Mouse (Mus musculus): ENCODE measurements around the gene Cd3e. TPM values are rescaled to one million over a fixed set of nuclear protein-coding genes. Genes with fewer than 3 reads are reported as not detected.

Gene Cd3e
- polyA plus RNA-seq, 1 experiment from 2014 or later: not detected

- no peak overlapping the region for H3K27ac ChIP-seq (ENCODE audit: low read depth, low read length)
- no peak overlapping the region for H3K4me3 ChIP-seq (ENCODE audit: low read depth, low read length)
- H3K9me3 ChIP-seq (replicated peaks; ENCODE audit: control insufficient read depth, low read length): no peaks in the 10 kb centered on the region
- H3K4me1 ChIP-seq (ENCODE audit: control insufficient read depth, insufficient read depth, low read length): no peaks in the 10 kb centered on the region
- H3K4me2 ChIP-seq: no peak overlapping the region
- no peaks in the 10 kb centered on the region for H3K27me3 ChIP-seq (ENCODE audit: control insufficient read depth, insufficient read depth, low read length)
- ATAC-seq (replicated peaks; ENCODE audit: insufficient number of reproducible peaks, low FRiP score, low TSS enrichment): no peak
- H3K9ac ChIP-seq (ENCODE audit: low read depth, low read length): no peak overlapping the region
- H3K36me3 ChIP-seq (ENCODE audit: control insufficient read depth, insufficient read depth, low read length): no peaks in the 10 kb centered on the region
Observed at GRCm38 (mm10) chr9:44992271-44992670, 17.2 kb downstream of the Cd3e start.

- Histone ChIP-seq H3K4me2 (no peak overlapping the region), H3K9ac (ENCODE audit: low read depth, low read length) (no peak overlapping the region), H3K4me1 (ENCODE audit: control insufficient read depth, insufficient read depth, low read length) (no peaks in the 10 kb centered on the region), H3K27me3 (ENCODE audit: control insufficient read depth, insufficient read depth, low read length) (no peaks in the 10 kb centered on the region), H3K4me3 (ENCODE audit: low read depth, low read length) (no peak overlapping the region), H3K36me3 (ENCODE audit: control insufficient read depth, insufficient read depth, low read length) (no peaks in the 10 kb centered on the region), H3K27ac (ENCODE audit: low read depth, low read length) (no peak overlapping the region), H3K9me3 (replicated peaks; ENCODE audit: control insufficient read depth, low read length) (no peaks in the 10 kb centered on the region)
- ATAC-seq (replicated peaks; ENCODE audit: insufficient number of reproducible peaks, low FRiP score, low TSS enrichment): no peak
- 75% methylated on average over 2 of the region's 2 CpGs for WGBS (ENCODE audit: insufficient replicate concordance)
Observed at GRCm38 (mm10) chr9:44991821-44992220, 17.6 kb downstream of the Cd3e start.

- H3K4me1 ChIP-seq (ENCODE audit: control insufficient read depth, insufficient read depth, low read length): no peaks in the 10 kb centered on the region
- H3K4me2 ChIP-seq: no peak overlapping the region
- no peaks in the 10 kb centered on the region; the same call in 1 of the 2 replicates for H3K27me3 ChIP-seq (ENCODE audit: control insufficient read depth, insufficient read depth, low read length)
- peak overlapping the region; percentile 46; the same call in 1 of the 2 replicates for H3K27ac ChIP-seq (ENCODE audit: low read depth, low read length)
- no peak for ATAC-seq (replicated peaks; ENCODE audit: insufficient number of reproducible peaks, low FRiP score, low TSS enrichment)
- H3K9me3 ChIP-seq (replicated peaks; ENCODE audit: control insufficient read depth, low read length): no peaks in the 10 kb centered on the region
- H3K4me3 ChIP-seq (ENCODE audit: low read depth, low read length): no peak overlapping the region
- WGBS (ENCODE audit: insufficient replicate concordance): 64% methylated on average over 5 of the region's 5 CpGs
- H3K36me3 ChIP-seq (ENCODE audit: control insufficient read depth, insufficient read depth, low read length): no peaks in the 10 kb centered on the region
- no peak overlapping the region for H3K9ac ChIP-seq (ENCODE audit: low read depth, low read length)
Observed at GRCm38 (mm10) chr9:44986976-44987375, 22.5 kb downstream of the Cd3e start.

- WGBS (ENCODE audit: insufficient replicate concordance): 60% methylated on average over 14 of the region's 14 CpGs
- Histone ChIP-seq H3K36me3 (ENCODE audit: control insufficient read depth, insufficient read depth, low read length) (no peaks in the 10 kb centered on the region), H3K9ac (ENCODE audit: low read depth, low read length) (no peak overlapping the region), H3K4me3 (ENCODE audit: low read depth, low read length) (no peak overlapping the region), H3K4me2 (peak overlapping the region; percentile 8; the same call in 1 of the 2 replicates), H3K9me3 (replicated peaks; ENCODE audit: control insufficient read depth, low read length) (no peaks in the 10 kb centered on the region), H3K4me1 (ENCODE audit: control insufficient read depth, insufficient read depth, low read length) (no peaks in the 10 kb centered on the region), H3K27ac (ENCODE audit: low read depth, low read length) (peak overlapping the region; percentile 46; the same call in 1 of the 2 replicates), H3K27me3 (ENCODE audit: control insufficient read depth, insufficient read depth, low read length) (no peaks in the 10 kb centered on the region; the same call in 1 of the 2 replicates)
- ATAC-seq (replicated peaks; ENCODE audit: insufficient number of reproducible peaks, low FRiP score, low TSS enrichment): no peak
Observed at GRCm38 (mm10) chr9:44986242-44986781, 23.1 kb downstream of the Cd3e start.

- Histone ChIP-seq H3K4me1 (ENCODE audit: control insufficient read depth, insufficient read depth, low read length) (no peaks in the 10 kb centered on the region), H3K4me2 (no peak overlapping the region), H3K27ac (ENCODE audit: low read depth, low read length) (no peak overlapping the region), H3K4me3 (ENCODE audit: low read depth, low read length) (no peak overlapping the region), H3K27me3 (ENCODE audit: control insufficient read depth, insufficient read depth, low read length) (no peaks in the 10 kb centered on the region; the same call in 1 of the 2 replicates), H3K9ac (ENCODE audit: low read depth, low read length) (no peak overlapping the region), H3K9me3 (replicated peaks; ENCODE audit: control insufficient read depth, low read length) (no peaks in the 10 kb centered on the region), H3K36me3 (ENCODE audit: control insufficient read depth, insufficient read depth, low read length) (no peaks in the 10 kb centered on the region)
- ATAC-seq (replicated peaks; ENCODE audit: insufficient number of reproducible peaks, low FRiP score, low TSS enrichment): no peak
- WGBS (ENCODE audit: insufficient replicate concordance): 80% methylated on average over 3 of the region's 3 CpGs
Observed at GRCm38 (mm10) chr9:44985721-44986161, 23.7 kb downstream of the Cd3e start.

GRCm38 (mm10) chr9:44983001-44983400 lies 26.4 kb downstream of the Cd3e start:
- H3K4me1 ChIP-seq (ENCODE audit: control insufficient read depth, insufficient read depth, low read length): no peaks in the 10 kb centered on the region
- no peak overlapping the region for H3K4me3 ChIP-seq (ENCODE audit: low read depth, low read length)
- 60% methylated on average over 2 of the region's 2 CpGs for WGBS (ENCODE audit: insufficient replicate concordance)

GRCm38 (mm10) chr9:44982531-44982930 lies 26.9 kb downstream of the Cd3e start:
- 74% methylated on average over 3 of the region's 3 CpGs for WGBS (ENCODE audit: insufficient replicate concordance)
- H3K9me3 ChIP-seq (replicated peaks; ENCODE audit: control insufficient read depth, low read length): no peaks in the 10 kb centered on the region
- no peak for ATAC-seq (replicated peaks; ENCODE audit: insufficient number of reproducible peaks, low FRiP score, low TSS enrichment)
- H3K27ac ChIP-seq (ENCODE audit: low read depth, low read length): no peak overlapping the region
- H3K9ac ChIP-seq (ENCODE audit: low read depth, low read length): no peak overlapping the region
- H3K4me2 ChIP-seq: no peak overlapping the region
- H3K36me3 ChIP-seq (ENCODE audit: control insufficient read depth, insufficient read depth, low read length): no peaks in the 10 kb centered on the region
- peaks cover 5% of the 10 kb centered on the region for H3K27me3 ChIP-seq (ENCODE audit: control insufficient read depth, insufficient read depth, low read length)
- no peaks in the 10 kb centered on the region for H3K4me1 ChIP-seq (ENCODE audit: control insufficient read depth, insufficient read depth, low read length)
- no peak overlapping the region for H3K4me3 ChIP-seq (ENCODE audit: low read depth, low read length)

More at GRCm38 (mm10) chr9:44983001-44983400, 26.4 kb downstream of the Cd3e start:
- peaks cover 5% of the 10 kb centered on the region; the same call in 1 of the 2 replicates for H3K27me3 ChIP-seq (ENCODE audit: control insufficient read depth, insufficient read depth, low read length)
- no peaks in the 10 kb centered on the region for H3K36me3 ChIP-seq (ENCODE audit: control insufficient read depth, insufficient read depth, low read length)
- no peak overlapping the region for H3K4me2 ChIP-seq
- H3K9me3 ChIP-seq (replicated peaks; ENCODE audit: control insufficient read depth, low read length): no peaks in the 10 kb centered on the region
- no peak overlapping the region for H3K27ac ChIP-seq (ENCODE audit: low read depth, low read length)
- ATAC-seq (replicated peaks; ENCODE audit: insufficient number of reproducible peaks, low FRiP score, low TSS enrichment): no peak
- no peak overlapping the region for H3K9ac ChIP-seq (ENCODE audit: low read depth, low read length)

- Histone ChIP-seq H3K4me2 (no peak overlapping the region), H3K4me3 (ENCODE audit: low read depth, low read length) (no peak overlapping the region), H3K27me3 (ENCODE audit: control insufficient read depth, insufficient read depth, low read length) (peaks cover 5% of the 10 kb centered on the region), H3K27ac (ENCODE audit: low read depth, low read length) (no peak overlapping the region), H3K36me3 (ENCODE audit: control insufficient read depth, insufficient read depth, low read length) (no peaks in the 10 kb centered on the region), H3K4me1 (ENCODE audit: control insufficient read depth, insufficient read depth, low read length) (no peaks in the 10 kb centered on the region), H3K9ac (ENCODE audit: low read depth, low read length) (no peak overlapping the region), H3K9me3 (replicated peaks; ENCODE audit: control insufficient read depth, low read length) (no peaks in the 10 kb centered on the region)
- WGBS (ENCODE audit: insufficient replicate concordance): 80% methylated on average over 8 of the region's 8 CpGs
- ATAC-seq (replicated peaks; ENCODE audit: insufficient number of reproducible peaks, low FRiP score, low TSS enrichment): no peak
Observed at GRCm38 (mm10) chr9:44982081-44982480, 27.3 kb downstream of the Cd3e start.

GRCm38 (mm10) chr9:44981676-44982075 lies 27.8 kb downstream of the Cd3e start, which contains the start of gene Cd3d:
Cd3d (plus strand) TSS chr9:44981786.
- WGBS (ENCODE audit: insufficient replicate concordance): 70% methylated on average over 4 of the region's 4 CpGs
- H3K4me3 ChIP-seq (ENCODE audit: low read depth, low read length): no peak within 1 kb of the TSS

More at GRCm38 (mm10) chr9:44981676-44982075, 27.8 kb downstream of the Cd3e start, which contains the start of gene Cd3d:
- Histone ChIP-seq H3K36me3 (ENCODE audit: control insufficient read depth, insufficient read depth, low read length) (no peaks in the 10 kb centered on the region), H3K4me2 (no peak within 1 kb of the TSS), H3K9ac (ENCODE audit: low read depth, low read length) (no peak within 1 kb of the TSS), H3K9me3 (replicated peaks; ENCODE audit: control insufficient read depth, low read length) (no peaks in the 10 kb centered on the region), H3K27me3 (ENCODE audit: control insufficient read depth, insufficient read depth, low read length) (peaks cover 5% of the 10 kb centered on the region), H3K4me1 (ENCODE audit: control insufficient read depth, insufficient read depth, low read length) (no peaks in the 10 kb centered on the region), H3K27ac (ENCODE audit: low read depth, low read length) (no peak within 1 kb of the TSS)
- no peak for ATAC-seq (replicated peaks; ENCODE audit: insufficient number of reproducible peaks, low FRiP score, low TSS enrichment)

Data from heart, embryonic 11.5 days (tissue).